Comparison of ENCODE assay signal across 8 mouse cellular contexts in genomic region chr7:122101747-122102244, GRCm38 (mm10). TPM values are rescaled to one million over a fixed set of nuclear protein-coding genes. Genes with fewer than 3 reads are reported as not detected.
DNase-seq lines count a peak whose midpoint lies in the region; ATAC-seq and TF ChIP-seq lines count a peak whose summit lies in the region.

Gene Ndufab1, minus strand, starts transcription at chr7:122101886.

- peak within 1 kb of the TSS; percentile 89 for H3K9ac ChIP-seq in embryonic facial prominence, embryonic 12.5 days
- peak within 1 kb of the TSS; percentile 85 for H3K9ac ChIP-seq in limb, embryonic 12.5 days (replicated peaks)
- peak within 1 kb of the TSS; percentile 81 for H3K9ac ChIP-seq in midbrain, embryonic 15.5 days

- H3K4me1 ChIP-seq in embryonic facial prominence, embryonic 12.5 days = peaks cover 7% of the 10 kb centered on the region
- peaks cover 7% of the 10 kb centered on the region; the same call in 1 of the 2 replicates for H3K4me1 ChIP-seq in kidney, adult 2 months (ENCODE audit: control insufficient read depth, insufficient read depth, low read length)
- peaks cover 7% of the 10 kb centered on the region for H3K4me1 ChIP-seq in limb, embryonic 12.5 days (replicated peaks)
- H3K4me1 ChIP-seq in midbrain, embryonic 15.5 days = peaks cover 19% of the 10 kb centered on the region
- H3K4me1 ChIP-seq in spleen, adult 2 months (ENCODE audit: control insufficient read depth, insufficient read depth, insufficient read length) = peaks cover 3% of the 10 kb centered on the region

- WGBS in embryonic facial prominence, embryonic 12.5 days = under 1% methylated on average over 34 of the region's 43 CpGs
- under 1% methylated on average over 43 of the region's 43 CpGs for WGBS in kidney, adult 2 months
- under 1% methylated on average over 41 of the region's 43 CpGs for WGBS in limb, embryonic 12.5 days
- WGBS in midbrain, embryonic 15.5 days = 3% methylated on average over 43 of the region's 43 CpGs
- 1% methylated on average over 42 of the region's 43 CpGs for WGBS in spleen, adult 2 months

- ATAC-seq in embryonic facial prominence, embryonic 12.5 days (ENCODE audit: insufficient number of reproducible peaks, insufficient read depth, low FRiP score, low TSS enrichment) = peak; percentile 99
- ATAC-seq in limb, embryonic 12.5 days (ENCODE audit: insufficient number of reproducible peaks, insufficient read depth, low FRiP score, low TSS enrichment, low read depth) = peak; percentile 97
- peak; percentile 99 for ATAC-seq in midbrain, embryonic 15.5 days (replicated peaks)

- H3K4me2 ChIP-seq in embryonic facial prominence, embryonic 12.5 days (replicated peaks) = peak within 1 kb of the TSS; percentile 88
- peak within 1 kb of the TSS; percentile 88 for H3K4me2 ChIP-seq in limb, embryonic 12.5 days
- peak within 1 kb of the TSS; percentile 79 for H3K4me2 ChIP-seq in midbrain, embryonic 15.5 days

- 0 out of 2 replicates have a peak within 1 kb of the TSS, but pooled peaks have one; percentile 46 for H3K27ac ChIP-seq in embryonic facial prominence, embryonic 12.5 days
- peak within 1 kb of the TSS; percentile 88 for H3K27ac ChIP-seq in kidney, adult 2 months (ENCODE audit: insufficient read depth, low read depth, low read length)
- H3K27ac ChIP-seq in limb, embryonic 12.5 days = peak within 1 kb of the TSS; percentile 29; the same call in 1 of the 2 replicates
- peak within 1 kb of the TSS; percentile 81 for H3K27ac ChIP-seq in midbrain, embryonic 15.5 days
- H3K27ac ChIP-seq in spleen, adult 2 months (ENCODE audit: insufficient read depth, low read length) = peak within 1 kb of the TSS; percentile 55; the same call in 1 of the 2 replicates

- peak; percentile 93 for DNase-seq in 3134 (ENCODE audit: extremely low read depth, insufficient read length, low spot score)
- peak; percentile 88 for DNase-seq in adrenal gland, postnatal 25 days
- DNase-seq in heart, adult 18-20 months = peak; percentile 88 to 91
- peak; percentile 92 for DNase-seq in kidney, adult 2 months
- DNase-seq in spleen, adult 2 months (ENCODE audit: low read depth in 1 of 2, low spot score in 2 of 2) = peak; percentile 74 to 85

- peak; percentile 2 for TF ChIP-seq POLR2A in kidney, adult 2 months (IDR thresholded peaks at IDR 0.05; ENCODE audit: low read depth, low read length)
- TF ChIP-seq POLR2A in spleen, adult 2 months (IDR thresholded peaks at IDR 0.05; ENCODE audit: low read depth, low read length) = no peak; the same call in 1 of the 2 replicates

- no peaks in the 10 kb centered on the region for H3K9me3 ChIP-seq in embryonic facial prominence, embryonic 12.5 days
- no peaks in the 10 kb centered on the region for H3K9me3 ChIP-seq in limb, embryonic 12.5 days
- H3K9me3 ChIP-seq in midbrain, embryonic 15.5 days = no peaks in the 10 kb centered on the region

- peak within 1 kb of the TSS; percentile 79 for H3K4me3 ChIP-seq in embryonic facial prominence, embryonic 12.5 days
- peak within 1 kb of the TSS; percentile 86 for H3K4me3 ChIP-seq in kidney, adult 2 months (ENCODE audit: insufficient read depth, low read depth, low read length)
- peak within 1 kb of the TSS; percentile 71 for H3K4me3 ChIP-seq in limb, embryonic 12.5 days (replicated peaks)
- H3K4me3 ChIP-seq in midbrain, embryonic 15.5 days = peak within 1 kb of the TSS; percentile 71
- H3K4me3 ChIP-seq in spleen, adult 2 months (ENCODE audit: extremely low read depth, insufficient read depth, insufficient read length) = peak within 1 kb of the TSS; percentile 91

- peak; percentile 69 for TF ChIP-seq CTCF in kidney, adult 2 months (conservative IDR thresholded peaks at IDR 0.05; ENCODE audit: insufficient read depth, insufficient read length, low read depth, low read length)
- TF ChIP-seq CTCF in spleen, adult 2 months (IDR thresholded peaks at IDR 0.05; ENCODE audit: extremely low read depth, insufficient read depth, insufficient read length, insufficient replicate concordance) = peak; percentile 79; the same call in 1 of the 2 replicates

- peaks cover 15% of the 10 kb centered on the region for H3K36me3 ChIP-seq in embryonic facial prominence, embryonic 12.5 days
- no peaks in the 10 kb centered on the region for H3K36me3 ChIP-seq in kidney, adult 2 months (ENCODE audit: control insufficient read depth, insufficient read depth, low read length)
- peaks cover 22% of the 10 kb centered on the region for H3K36me3 ChIP-seq in limb, embryonic 12.5 days
- peaks cover 5% of the 10 kb centered on the region; the same call in 1 of the 2 replicates for H3K36me3 ChIP-seq in midbrain, embryonic 15.5 days (replicated peaks)
- peaks cover 5% of the 10 kb centered on the region; the same call in 1 of the 2 replicates for H3K36me3 ChIP-seq in spleen, adult 2 months (ENCODE audit: control insufficient read depth, insufficient read depth, low read length)

- no peaks in the 10 kb centered on the region for H3K27me3 ChIP-seq in embryonic facial prominence, embryonic 12.5 days
- H3K27me3 ChIP-seq in kidney, adult 2 months (replicated peaks; ENCODE audit: control insufficient read depth, insufficient read depth, low read length) = no peaks in the 10 kb centered on the region
- no peaks in the 10 kb centered on the region for H3K27me3 ChIP-seq in limb, embryonic 12.5 days
- no peaks in the 10 kb centered on the region for H3K27me3 ChIP-seq in midbrain, embryonic 15.5 days (replicated peaks)
- H3K27me3 ChIP-seq in spleen, adult 2 months (ENCODE audit: control insufficient read depth, insufficient read depth, low read length) = no peaks in the 10 kb centered on the region

RNA-seq across cellular contexts. Expression of gene Ndufab1, which starts in this region (rescaled TPM):
- 407 and 491 TPM in 2 replicates for total RNA-seq in adrenal gland, postnatal 25 days (2021)
- 633 and 655 TPM in 2 replicates for polyA plus RNA-seq in embryonic facial prominence, embryonic 12.5 days (2016; fragmentation: Nextera tagmentation; extraction: Ambion mirVana)
- total RNA-seq in heart, adult 18-20 months (2021) = 1,000 to 10,000 TPM; 1,776 to 1,815 TPM
- 437 and 852 TPM in 2 replicates for polyA plus RNA-seq in kidney, adult 2 months (2012; rRNA removed)
- polyA plus RNA-seq in limb, embryonic 12.5 days (2016; fragmentation: Nextera tagmentation; extraction: Ambion mirVana) = 666 and 716 TPM in 2 replicates
- polyA plus RNA-seq in midbrain, embryonic 15.5 days (2015; fragmentation: Nextera tagmentation; extraction: Ambion mirVana) = 588 and 603 TPM in 2 replicates
- 103 and 141 TPM in 2 replicates for polyA plus RNA-seq in spleen, adult 2 months (2012; rRNA removed)

Comparison
In these comparisons a context has a peak if more than half of its experiments do, and no peak if none do; other contexts are left out.
1. Peak in every context shown above with its lines: DNase-seq, ATAC-seq, H3K4me3 ChIP-seq and H3K27ac ChIP-seq.
2. H3K27ac ChIP-seq: peak in every context shown above with its lines; median percentile 88 in kidney, adult 2 months; 81 in midbrain, embryonic 15.5 days; 55 in spleen, adult 2 months; 46 in embryonic facial prominence, embryonic 12.5 days; 29 in limb, embryonic 12.5 days.